Mouse (Mus musculus) left cerebral cortex, adult 8-10 months (tissue): ENCODE measurements at regions not wholly inside any gene's neighbourhood (a gene's known extent, or its start where the extent isn't known, plus 50 kb on each side); places are given as distances from the start of the nearest gene placed in this dataset.
"Not testable (repeated sequence)": the region's sequence is repeated elsewhere in the genome, so short reads cannot be mapped to it uniquely, and the experiment has no call there.

Experiments
- DNase-seq, 2 experiments: peaks; one replicate each; pipeline ENCODE4 v3.0.0; 2022; ENCODE audit warnings: low spot score in 2 of 2

DNA sequence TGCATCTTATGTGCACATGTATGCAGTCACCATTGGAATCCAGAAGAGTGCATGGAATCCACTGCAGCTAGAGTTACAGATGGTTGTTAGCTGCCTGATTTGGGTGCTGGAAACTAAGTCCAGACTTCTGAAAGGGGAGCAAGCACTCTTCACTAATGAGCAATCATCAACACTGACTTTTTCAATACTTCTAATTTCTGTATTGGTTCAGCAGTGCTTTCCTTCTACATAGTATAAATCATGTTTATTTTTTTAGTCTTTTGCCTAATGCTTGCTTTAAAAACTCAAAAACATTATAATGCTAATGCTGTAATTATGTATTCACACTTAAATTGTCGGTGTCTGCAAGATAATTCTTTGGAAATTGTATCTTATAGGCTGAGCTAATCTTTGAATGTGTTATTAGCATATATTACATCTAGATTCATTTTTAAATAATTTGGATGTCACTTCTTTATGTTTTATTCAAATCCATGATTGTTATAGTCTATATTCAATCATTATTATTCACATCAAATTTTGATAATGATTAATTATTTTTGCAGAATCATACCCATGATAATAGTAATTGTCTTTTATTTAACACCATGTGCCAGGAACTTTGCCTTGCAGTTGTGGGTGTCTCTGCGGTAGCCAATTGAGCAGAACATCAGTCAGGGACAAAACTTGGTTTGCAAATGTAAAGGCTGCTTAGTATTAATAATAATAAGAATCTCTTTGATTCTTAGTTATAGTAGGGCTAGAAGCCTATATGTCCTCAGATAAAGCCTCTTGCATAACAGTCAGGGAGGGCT is 172.7 kb upstream of the Cntnap5b start:
- no peak for DNase-seq

GRCm38 (mm10) chr1:99605213-99605612 is 167.4 kb upstream of the Cntnap5b start:
- no peak for DNase-seq

DNA sequence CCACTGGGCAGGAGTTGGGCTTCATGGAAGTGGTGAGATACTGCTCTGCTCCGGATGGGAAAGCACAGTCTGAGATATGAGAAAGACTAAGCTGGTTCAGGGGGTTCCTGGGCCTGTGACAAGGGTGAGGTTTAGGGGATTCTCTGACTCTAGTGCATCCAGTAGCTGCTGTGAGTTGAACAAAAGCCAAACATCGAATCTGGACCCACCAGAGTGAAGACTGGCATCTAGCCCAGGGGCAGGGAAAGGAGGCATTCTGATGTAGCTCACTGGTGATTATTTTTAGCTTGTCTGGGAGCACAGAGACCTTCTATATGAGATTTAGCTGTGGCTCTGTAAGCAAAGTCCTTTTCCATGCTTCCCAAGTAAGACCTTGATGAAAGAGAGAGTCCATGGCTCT is 153.3 kb upstream of the Cntnap5b start:
- DNase-seq, result no peak

DNA sequence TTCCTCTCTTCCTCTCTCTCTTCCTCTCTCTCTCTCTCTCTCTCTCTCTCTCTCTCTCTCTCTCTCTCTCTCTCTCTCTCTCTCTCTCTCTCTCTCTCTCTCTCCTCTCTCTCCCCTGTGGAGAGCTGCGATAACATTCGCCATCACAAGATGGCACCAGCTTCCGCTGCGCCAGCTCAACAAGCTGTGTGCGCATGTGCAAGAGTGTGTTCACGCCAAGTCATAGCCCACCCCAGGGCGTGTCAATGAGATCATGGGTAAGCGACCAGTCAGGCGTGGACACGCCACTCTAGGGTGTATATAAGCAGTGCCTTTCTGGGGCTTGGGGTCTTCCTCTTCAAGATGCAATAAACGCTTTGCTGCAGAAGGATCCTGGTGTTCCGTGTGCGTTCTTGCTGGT is 141.6 kb upstream of the Cntnap5b start:
- DNase-seq, result not testable (repeated sequence)

- DNase-seq, result no peak
Measured at GRCm38 (mm10) chr1:99663641-99664040, 108.9 kb upstream of the Cntnap5b start.

GRCm38 (mm10) chr1:99679980-99680379 is 92.6 kb upstream of the Cntnap5b start:
- DNase-seq, result peak in 1 of 2 experiments; percentile 6

- no peak for DNase-seq
Measured at GRCm38 (mm10) chr1:99697089-99697488, 75.5 kb upstream of the Cntnap5b start.

GRCm38 (mm10) chr1:99714912-99715311 is 57.7 kb upstream of the Cntnap5b start:
- DNase-seq, result peak in 1 of 2 experiments; percentile 5

GRCm38 (mm10) chr1:99716266-99716665 is 56.3 kb upstream of the Cntnap5b start:
- DNase-seq, result no peak
